In the genomic region with DNA sequence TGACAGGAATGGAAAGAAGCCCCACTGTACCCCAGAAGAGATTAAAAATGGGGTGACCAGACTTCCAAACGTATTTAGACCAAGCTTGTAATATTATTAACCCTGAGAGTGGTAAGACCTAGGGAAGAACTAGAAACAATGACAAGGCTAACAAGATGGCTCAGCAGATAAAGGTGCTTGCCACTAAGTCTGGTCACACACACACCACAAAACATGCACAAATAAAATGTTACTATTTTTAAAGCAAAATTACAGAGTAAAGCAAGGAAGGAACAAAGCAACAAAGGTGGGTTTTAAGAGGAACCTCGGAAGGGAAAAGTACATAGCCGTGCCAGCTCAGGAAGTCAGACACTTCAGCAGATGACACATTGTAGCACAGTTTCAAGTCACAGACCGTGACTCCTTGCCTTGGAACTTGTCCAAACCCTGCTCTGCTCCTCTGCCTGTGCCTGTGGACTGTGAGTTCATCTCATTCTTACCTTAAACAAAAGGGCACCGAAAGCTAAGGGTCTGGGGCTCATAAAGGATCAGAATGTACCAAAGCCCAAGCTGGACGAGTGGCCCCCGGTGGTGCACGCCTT, we compare ENCODE assay signal across 8 mouse cellular contexts. TPM values are rescaled to one million over a fixed set of nuclear protein-coding genes. Genes with fewer than 3 reads are reported as not detected.
DNase-seq lines count a peak whose midpoint lies in the region; ATAC-seq lines count a peak whose summit lies in the region.
"Had no signal": no experiment of that assay in that cellular context is flagged by ENCODE, and none has a peak within 500 bp of the region (broad histone marks: within the 10 kb centered on the region; RNA-seq: fewer than 3 reads in every experiment).

No protein-coding gene starts in this region.

- DNase-seq in midbrain, embryonic 11.5 days (ENCODE audit: low spot score, missing footprints): peak; percentile 83
- peak; percentile 86 for DNase-seq in adrenal gland, adult 2 months
- DNase-seq in gastrocnemius, postnatal 36 days: no peak
- DNase-seq in frontal cortex, postnatal 10 days (ENCODE audit: low spot score in 2 of 2): no peak

- WGBS in midbrain, embryonic 11.5 days: 67% methylated on average over 8 of the region's 8 CpGs
- 43% methylated on average over 8 of the region's 8 CpGs for WGBS in midbrain, embryonic 15.5 days
- 42% methylated on average over 8 of the region's 8 CpGs for WGBS in macrophage (ENCODE audit: missing documents)

- peak overlapping the region; percentile 15; the same call in 1 of the 2 replicates for H3K4me2 ChIP-seq in midbrain, embryonic 11.5 days
- no peak overlapping the region; the same call in 1 of the 2 replicates for H3K4me2 ChIP-seq in midbrain, embryonic 15.5 days
- H3K4me2 ChIP-seq: limb, embryonic 12.5 days had no signal

- H3K9me3 ChIP-seq in midbrain, embryonic 11.5 days (ENCODE audit: control insufficient read depth, low read length): no peaks in the 10 kb centered on the region
- no peaks in the 10 kb centered on the region for H3K9me3 ChIP-seq in midbrain, embryonic 15.5 days
- H3K9me3 ChIP-seq: limb, embryonic 12.5 days had no signal

- peaks cover 31% of the 10 kb centered on the region for H3K4me1 ChIP-seq in midbrain, embryonic 11.5 days (ENCODE audit: control insufficient read depth, insufficient read depth, low read length)
- peaks cover 44% of the 10 kb centered on the region for H3K4me1 ChIP-seq in midbrain, embryonic 15.5 days
- H3K4me1 ChIP-seq: limb, embryonic 12.5 days had no signal

- no peak overlapping the region for H3K4me3 ChIP-seq in midbrain, embryonic 11.5 days (ENCODE audit: low read depth, low read length)
- no peak overlapping the region for H3K4me3 ChIP-seq in midbrain, embryonic 15.5 days
- H3K4me3 ChIP-seq in macrophage (ENCODE audit: inconsistent target): no peak overlapping the region
- H3K4me3 ChIP-seq: limb, embryonic 12.5 days had no signal

- H3K9ac ChIP-seq in midbrain, embryonic 11.5 days (ENCODE audit: low read length): peak overlapping the region; percentile 27; the same call in 1 of the 2 replicates
- H3K9ac ChIP-seq in midbrain, embryonic 15.5 days: no peak overlapping the region
- H3K9ac ChIP-seq: limb, embryonic 12.5 days had no signal

- peaks cover 8% of the 10 kb centered on the region for H3K36me3 ChIP-seq in midbrain, embryonic 11.5 days (ENCODE audit: control insufficient read depth, insufficient read depth, low read length)
- H3K36me3 ChIP-seq in midbrain, embryonic 15.5 days (replicated peaks): peaks cover 8% of the 10 kb centered on the region
- no peaks in the 10 kb centered on the region for H3K36me3 ChIP-seq in macrophage (ENCODE audit: inconsistent target)

- intact Hi-C loops in gastrocnemius, postnatal 36 days (cut with DNase I): no loop called here

- no peak overlapping the region for H3K27ac ChIP-seq in midbrain, embryonic 11.5 days (ENCODE audit: low read depth, low read length)
- H3K27ac ChIP-seq in midbrain, embryonic 15.5 days: no peak overlapping the region
- H3K27ac ChIP-seq in macrophage: peak overlapping the region; percentile 17; the same call in 1 of the 2 replicates
- H3K27ac ChIP-seq: limb, embryonic 12.5 days had no signal

- H3K79me2 ChIP-seq in macrophage (ENCODE audit: inconsistent target): no peaks in the 10 kb centered on the region

- no peaks in the 10 kb centered on the region for H3K27me3 ChIP-seq in midbrain, embryonic 11.5 days (ENCODE audit: control insufficient read depth, insufficient read depth, low read length)
- no peaks in the 10 kb centered on the region for H3K27me3 ChIP-seq in midbrain, embryonic 15.5 days (replicated peaks)
- H3K27me3 ChIP-seq: limb, embryonic 12.5 days had no signal

- no peak for ATAC-seq in midbrain, embryonic 11.5 days (ENCODE audit: low FRiP score)
- no peak for ATAC-seq in midbrain, embryonic 15.5 days (replicated peaks)
- peak; percentile 13 to 18; a peak in 2 of 4 replicates for ATAC-seq in hematopoietic stem cell, adult 5-6 weeks (replicated peaks in 1 of 2; ENCODE audit: insufficient read depth in 1 of 2, low FRiP score in 2 of 2, low TSS enrichment in 1 of 2, low read depth in 1 of 2, poor library complexity in 2 of 2, severe bottlenecking in 2 of 2)

RNA-seq across cellular contexts. Expression of a gene that starts 3.1 kb away (rescaled TPM):
- 17.2 and 23.4 TPM in 2 replicates for polyA plus RNA-seq in midbrain, embryonic 11.5 days (2014; fragmentation: Nextera tagmentation; extraction: Ambion mirVana)
- 15.5 and 17.8 TPM in 2 replicates for polyA plus RNA-seq in midbrain, embryonic 15.5 days (2015; fragmentation: Nextera tagmentation; extraction: Ambion mirVana)
- total RNA-seq in adrenal gland, adult 2 months (2021): 1 to 10 TPM; 5.6 to 7.3 TPM
- polyA plus RNA-seq in adrenal gland, adult 2 months (2012; rRNA removed): 2.3 and 3.2 TPM in 2 replicates
- 11.2 and 14.5 TPM in 2 replicates for total RNA-seq in hematopoietic stem cell, adult 5-6 weeks (2017)
- total RNA-seq in macrophage (2018; cell fraction: chromatin; rRNA removed): 1 to 10 TPM in 1 of 26 experiments, under 1 TPM in 10, not detected in 15; 0.21 to 1.1 (median 0.33) TPM
- total RNA-seq in macrophage (2018; cell fraction: cytosol; rRNA removed): 1 to 10 TPM in 1 of 26 experiments, under 1 TPM in 25; 0.20 to 1.0 (median 0.42) TPM
- 1 to 10 TPM in 3 of 26 experiments, under 1 TPM in 20, not detected in 3; 0.16 to 1.3 (median 0.37) TPM for total RNA-seq in macrophage (2018; cell fraction: nucleus; rRNA removed)
- polyA plus RNA-seq in macrophage (2018): 0.30 to 0.75 TPM (median 0.67 TPM) in 3 replicates
- total RNA-seq in gastrocnemius, postnatal 36 days (2021): not detected

RNA-seq across cellular contexts. Expression of a gene that starts 17.9 kb away (rescaled TPM):
- 55.7 and 56.7 TPM in 2 replicates for polyA plus RNA-seq in midbrain, embryonic 11.5 days (2014; fragmentation: Nextera tagmentation; extraction: Ambion mirVana)
- polyA plus RNA-seq in midbrain, embryonic 15.5 days (2015; fragmentation: Nextera tagmentation; extraction: Ambion mirVana): 50.7 and 53.6 TPM in 2 replicates
- total RNA-seq in adrenal gland, adult 2 months (2021): 10 to 100 TPM; 40.0 to 41.8 TPM
- polyA plus RNA-seq in adrenal gland, adult 2 months (2012; rRNA removed): 27.5 and 29.7 TPM in 2 replicates
- total RNA-seq in hematopoietic stem cell, adult 5-6 weeks (2017): 30.3 and 45.0 TPM in 2 replicates
- 10 to 100 TPM in 25 of 26 experiments, 1 to 10 TPM in 1; 9.1 to 48.4 (median 30.4) TPM for total RNA-seq in macrophage (2018; cell fraction: chromatin; rRNA removed)
- 10 to 100 TPM; 14.9 to 26.3 (median 22.8) TPM for total RNA-seq in macrophage (2018; cell fraction: cytosol; rRNA removed)
- total RNA-seq in macrophage (2018; cell fraction: nucleus; rRNA removed): 10 to 100 TPM in 25 of 26 experiments, 1 to 10 TPM in 1; 9.1 to 45.7 (median 23.0) TPM
- polyA plus RNA-seq in macrophage (2018): 15.6 to 17.9 TPM (median 17.7 TPM) in 3 replicates
- total RNA-seq in gastrocnemius, postnatal 36 days (2021): 10 to 100 TPM; 25.9 to 29.5 TPM

RNA-seq across cellular contexts. Expression of a gene that starts 37.4 kb away (rescaled TPM):
- polyA plus RNA-seq in midbrain, embryonic 11.5 days (2014; fragmentation: Nextera tagmentation; extraction: Ambion mirVana): 49.8 and 56.0 TPM in 2 replicates
- polyA plus RNA-seq in midbrain, embryonic 15.5 days (2015; fragmentation: Nextera tagmentation; extraction: Ambion mirVana): 17.9 and 22.2 TPM in 2 replicates
- total RNA-seq in adrenal gland, adult 2 months (2021): 100 to 1,000 TPM; 161 to 176 TPM
- polyA plus RNA-seq in adrenal gland, adult 2 months (2012; rRNA removed): 130 and 132 TPM in 2 replicates
- 85.3 and 93.7 TPM in 2 replicates for total RNA-seq in hematopoietic stem cell, adult 5-6 weeks (2017)
- total RNA-seq in macrophage (2018; cell fraction: chromatin; rRNA removed): 1,000 to 10,000 TPM in 2 of 26 experiments, 100 to 1,000 TPM in 16, 10 to 100 TPM in 8; 49.4 to 1,356 (median 242) TPM
- 100 to 1,000 TPM; 131 to 754 (median 228) TPM for total RNA-seq in macrophage (2018; cell fraction: cytosol; rRNA removed)
- total RNA-seq in macrophage (2018; cell fraction: nucleus; rRNA removed): 1,000 to 10,000 TPM in 3 of 26 experiments, 100 to 1,000 TPM in 21, 10 to 100 TPM in 2; 85.5 to 1,231 (median 424) TPM
- 87.7 to 156 TPM (median 109 TPM) in 3 replicates for polyA plus RNA-seq in macrophage (2018)
- 100 to 1,000 TPM; 214 to 237 TPM for total RNA-seq in gastrocnemius, postnatal 36 days (2021)

Comparison
In these comparisons a context has a peak if more than half of its experiments do, and no peak if none do; other contexts are left out.
1. ATAC-seq: peak in hematopoietic stem cell, adult 5-6 weeks (2 of 2); none in midbrain, embryonic 11.5 days (single experiment) and midbrain, embryonic 15.5 days (single experiment).
2. DNase-seq: peak in midbrain, embryonic 11.5 days (single experiment) and adrenal gland, adult 2 months (single experiment); none in gastrocnemius, postnatal 36 days (0 of 2) and frontal cortex, postnatal 10 days (0 of 2).